Mouse (Mus musculus): ENCODE results near the gene Brsk2.

GRCm38 (mm10) chr7:141960926-141961325, 11.4 kb downstream of the Brsk2 start:
- TF ChIP-seq CTCF (IDR thresholded peaks at IDR 0.05; ENCODE audit: low read depth, low read length) = no peak
- no peak for TF ChIP-seq POLR2A (IDR thresholded peaks at IDR 0.05; ENCODE audit: borderline replicate concordance, low read depth, low read length)
